ENCODE assay signal across 21 mouse cellular contexts in the genomic region with DNA sequence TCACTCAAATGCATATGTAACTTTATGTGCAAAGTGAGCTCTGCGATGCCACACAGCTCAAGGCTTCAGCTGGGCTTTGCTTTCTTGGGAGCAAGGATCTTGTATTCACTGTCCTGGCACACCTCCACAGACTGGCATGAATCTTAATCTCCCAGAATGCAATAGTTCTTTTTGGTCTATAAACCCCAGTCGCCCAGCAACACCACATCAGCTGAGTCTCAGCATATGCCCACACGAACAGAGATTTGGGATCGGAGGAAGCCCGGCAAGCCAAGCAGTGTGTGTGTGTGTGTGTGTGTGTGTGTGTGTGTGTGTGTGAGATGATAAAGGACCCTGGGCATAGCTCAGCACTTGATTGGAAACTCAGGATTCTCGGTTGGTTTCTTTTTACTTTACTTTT.
DNase-seq lines count a peak whose midpoint lies in the region; ATAC-seq lines count a peak whose summit lies in the region.
"Had no signal": no experiment of that assay in that cellular context is flagged by ENCODE, and none has a peak within 500 bp of the region (broad histone marks: within the 10 kb centered on the region; RNA-seq: fewer than 3 reads in every experiment).

No protein-coding gene starts in this region.

- ATAC-seq in forebrain, embryonic 16.5 days: peak; percentile 40; the same call in 1 of the 2 replicates
- no peak for ATAC-seq in forebrain, embryonic 13.5 days

- no peak overlapping the region for H3K9ac ChIP-seq in forebrain, embryonic 16.5 days (replicated peaks; ENCODE audit: low read depth, low read length)
- H3K9ac ChIP-seq in forebrain, embryonic 13.5 days: no peak overlapping the region
- H3K9ac ChIP-seq: limb, embryonic 15.5 days; neural tube, embryonic 15.5 days had no signal

- no peaks in the 10 kb centered on the region for H3K36me3 ChIP-seq in forebrain, embryonic 16.5 days (ENCODE audit: control insufficient read depth, insufficient read depth)
- H3K36me3 ChIP-seq in forebrain, embryonic 13.5 days (ENCODE audit: poor library complexity, severe bottlenecking): no peaks in the 10 kb centered on the region
- H3K36me3 ChIP-seq: heart, embryonic 10.5 days; limb, embryonic 15.5 days; midbrain, embryonic 10.5 days; neural tube, embryonic 15.5 days had no signal

- no peak overlapping the region for H3K27ac ChIP-seq in forebrain, embryonic 16.5 days (ENCODE audit: low read length)
- H3K27ac ChIP-seq in forebrain, embryonic 13.5 days: no peak overlapping the region
- H3K27ac ChIP-seq: heart, embryonic 10.5 days; left cerebral cortex, adult 2 months; limb, embryonic 15.5 days; midbrain, embryonic 10.5 days; neural tube, embryonic 15.5 days had no signal

- H3K9me3 ChIP-seq in forebrain, embryonic 16.5 days (ENCODE audit: control insufficient read depth, low read length): no peaks in the 10 kb centered on the region
- no peaks in the 10 kb centered on the region for H3K9me3 ChIP-seq in forebrain, embryonic 13.5 days (replicated peaks)
- H3K9me3 ChIP-seq: heart, embryonic 10.5 days; limb, embryonic 15.5 days; midbrain, embryonic 10.5 days; neural tube, embryonic 15.5 days had no signal

- H3K4me3 ChIP-seq in forebrain, embryonic 16.5 days (replicated peaks; ENCODE audit: low read length): no peak overlapping the region
- H3K4me3 ChIP-seq in forebrain, embryonic 13.5 days: no peak overlapping the region
- H3K4me3 ChIP-seq: heart, embryonic 10.5 days; left cerebral cortex, adult 2 months; limb, embryonic 15.5 days; midbrain, embryonic 10.5 days; myocyte; neural tube, embryonic 15.5 days had no signal

- WGBS in forebrain, embryonic 16.5 days: 33% methylated on average over 6 of the region's 6 CpGs
- 67% methylated on average over 6 of the region's 6 CpGs for WGBS in forebrain, embryonic 13.5 days

- H3K27me3 ChIP-seq in forebrain, embryonic 16.5 days (replicated peaks; ENCODE audit: control insufficient read depth, insufficient read depth, low read length): no peaks in the 10 kb centered on the region
- no peaks in the 10 kb centered on the region for H3K27me3 ChIP-seq in forebrain, embryonic 13.5 days
- H3K27me3 ChIP-seq: limb, embryonic 15.5 days; neural tube, embryonic 15.5 days had no signal

- H3K4me1 ChIP-seq in forebrain, embryonic 16.5 days (replicated peaks; ENCODE audit: control insufficient read depth, insufficient read depth, low read length): 0 out of 2 replicates have a peak, but pooled peaks cover 5% of the 10 kb centered on the region
- H3K4me1 ChIP-seq in forebrain, embryonic 13.5 days: no peaks in the 10 kb centered on the region
- H3K4me1 ChIP-seq: limb, embryonic 15.5 days; midbrain, embryonic 10.5 days had no signal

- intact Hi-C loops in left cerebral cortex, postnatal 14 days (cut with DNase I): no loop called here

- DNase-seq in layer of hippocampus, postnatal 10 days (ENCODE audit: low spot score in 2 of 2): peak; percentile 42 to 48
- no peak for DNase-seq in layer of hippocampus, postnatal 36 days
- DNase-seq in left cerebral cortex, postnatal 14 days (ENCODE audit: low spot score in 2 of 2): peak; percentile 40 to 71
- peak; percentile 33 for DNase-seq in right cerebral cortex, postnatal 25 days
- DNase-seq in adrenal gland, adult 2 months: no peak
- DNase-seq in heart, postnatal 4 days: no peak
- DNase-seq: adrenal gland, adult 8-10 months; cerebellum, adult 9-10 months; gastrocnemius, postnatal 14 days; heart, postnatal 10 days; kidney, adult 8-10 months; kidney, postnatal 25 days; thymus, postnatal 25 days had no signal

- no peak overlapping the region for H3K4me2 ChIP-seq in forebrain, embryonic 16.5 days (ENCODE audit: low read length)
- no peak overlapping the region for H3K4me2 ChIP-seq in forebrain, embryonic 13.5 days
- H3K4me2 ChIP-seq: limb, embryonic 15.5 days; neural tube, embryonic 15.5 days had no signal

Comparison
In these comparisons a context has a peak if more than half of its experiments do, and no peak if none do; other contexts are left out.
1. DNase-seq: peak in layer of hippocampus, postnatal 10 days (2 of 2), left cerebral cortex, postnatal 14 days (2 of 2) and right cerebral cortex, postnatal 25 days (single experiment); none in layer of hippocampus, postnatal 36 days (0 of 2), adrenal gland, adult 2 months (single experiment) and heart, postnatal 4 days (single experiment).